Mouse (Mus musculus): ENCODE data around the gene Aqp8.
A peak's percentile ranks its signal among the peaks of the same experiment; 100 is the strongest.

GRCm38 (mm10) chr7:123500239-123501219 is 38.4 kb downstream of the Aqp8 start, which contains the start of gene Zkscan2:
- TF ChIP-seq CTCF (IDR thresholded peaks at IDR 0.05; ENCODE audit: low read depth): peak; percentile 23; the same call in 1 of the 2 replicates
- TF ChIP-seq EP300 (optimal IDR thresholded peaks at IDR 0.05): peak; percentile 69
